Mouse (Mus musculus) MEL (cell line): ENCODE data around the gene Otp. TPM values are rescaled to one million over a fixed set of nuclear protein-coding genes. Genes with fewer than 3 reads are reported as not detected.
A peak's percentile ranks its signal among the peaks of the same experiment; 100 is the strongest.

Source experiments
- DNase-seq: peaks from one replicate; pipeline ENCODE4 v3.0.0; 2011; ENCODE audit warnings: low read depth, low spot score
- H3K27ac ChIP-seq: 2 replicates; pipeline ENCODE4 v1.5.1; 2012; ENCODE audit warnings: low read depth, mild to moderate bottlenecking, control low read depth, low read length, moderate library complexity; ENCODE audit not compliant: control insufficient read depth
- H3K27me3 ChIP-seq, 2 experiments: fragments of 150-350 bp in 1 of 2; sonication (generic) in 1 of 2; 2 replicates each; pipeline ENCODE4 v1.6.1; 2012; ENCODE audit warnings: low read length in 2 of 2, mild to moderate bottlenecking in 2 of 2, improper control_type of control experiment in 1 of 2, moderate library complexity in 1 of 2; ENCODE audit not compliant: insufficient read depth in 2 of 2, control insufficient read depth in 1 of 2
- H3K36me3 ChIP-seq, 2 experiments: 2 replicates each; pipeline ENCODE4 v1.6.1; 2012 to 2014; ENCODE audit warnings: low read length in 2 of 2, improper control_type of control experiment in 1 of 2, inconsistent platforms in 1 of 2, mild to moderate bottlenecking in 1 of 2; ENCODE audit not compliant: insufficient read depth in 2 of 2, control insufficient read depth in 1 of 2
- H3K4me1 ChIP-seq, 2 experiments: fragments of 150-350 bp in 1 of 2; sonication (generic) in 1 of 2; 2 replicates each; pipeline ENCODE4 v1.6.1; 2012; ENCODE audit warnings: low read length in 2 of 2, improper control_type of control experiment in 1 of 2, mild to moderate bottlenecking in 1 of 2; ENCODE audit not compliant: insufficient read depth in 2 of 2, control insufficient read depth in 1 of 2
- H3K4me3 ChIP-seq, 2 experiments: fragments of 150-350 bp in 1 of 2; sonication (generic) in 1 of 2; 2 replicates each; pipeline ENCODE4 v1.5.1; 2012; ENCODE audit warnings: low read depth in 2 of 2, low read length in 2 of 2, mild to moderate bottlenecking in 2 of 2, moderate library complexity in 2 of 2, control low read depth in 1 of 2, improper control_type of control experiment in 1 of 2; ENCODE audit not compliant: control insufficient read depth in 1 of 2, insufficient read depth in 1 of 2
- H3K79me2 ChIP-seq: 2 replicates; pipeline ENCODE4 v1.6.1; 2012; ENCODE audit warnings: mild to moderate bottlenecking, low read length, moderate library complexity; ENCODE audit not compliant: control insufficient read depth, poor library complexity, insufficient read depth
- H3K9ac ChIP-seq: 2 replicates; pipeline ENCODE4 v1.6.1; 2012; ENCODE audit warnings: low read depth, mild to moderate bottlenecking, control low read depth, low read length, moderate library complexity; ENCODE audit not compliant: control insufficient read depth, poor library complexity, severe bottlenecking
- H3K9me3 ChIP-seq: fragments of 150-350 bp; sonication (generic); replicated peaks from 2 replicates; pipeline ENCODE4 v1.6.1; 2012; ENCODE audit warnings: mild to moderate bottlenecking, low read length, improper control_type of control experiment, moderate library complexity; ENCODE audit not compliant: insufficient read depth
- BHLHE40 ChIP-seq: IDR thresholded peaks from 2 replicates; pipeline ENCODE4 v1.6.1; 2012; ENCODE audit warnings: low read depth, mild to moderate bottlenecking, inconsistent platforms, low read length, improper control_type of control experiment, borderline replicate concordance
- CHD1 ChIP-seq: IDR thresholded peaks from 2 replicates; pipeline ENCODE4 v1.6.1; 2012; ENCODE audit warnings: low read depth, mild to moderate bottlenecking, inconsistent platforms, low read length, improper control_type of control experiment
- CTCF ChIP-seq, 3 experiments: IDR thresholded peaks in 2 of 3; conservative IDR thresholded peaks in 1 of 3; 2 replicates each; pipeline ENCODE4 v1.5.1; 2011 to 2012; ENCODE audit warnings: low read length in 3 of 3, low read depth in 2 of 3, mild to moderate bottlenecking in 2 of 3, improper control_type of control experiment in 1 of 3, inconsistent platforms in 1 of 3, mixed read lengths in 1 of 3, moderate library complexity in 1 of 3; ENCODE audit not compliant: control insufficient read depth in 1 of 3, insufficient read depth in 1 of 3, poor library complexity in 1 of 3, severe bottlenecking in 1 of 3
- E2F4 ChIP-seq: IDR thresholded peaks from 2 replicates; pipeline ENCODE4 v1.6.1; 2011; ENCODE audit warnings: low read depth, low read length, improper control_type of control experiment, borderline replicate concordance
- ETS1 ChIP-seq: IDR thresholded peaks from 2 replicates; pipeline ENCODE4 v1.6.1; 2012; ENCODE audit warnings: low read depth, mild to moderate bottlenecking, inconsistent platforms, low read length, improper control_type of control experiment, moderate library complexity
- HCFC1 ChIP-seq: IDR thresholded peaks from 2 replicates; pipeline ENCODE4 v1.6.1; 2012; ENCODE audit warnings: low read depth, mild to moderate bottlenecking, inconsistent platforms, low read length, improper control_type of control experiment, moderate library complexity
- KAT2A ChIP-seq: conservative IDR thresholded peaks from 2 replicates; pipeline ENCODE4 v1.6.1; 2012; ENCODE audit warnings: low read depth, low read length, improper control_type of control experiment, inconsistent platforms
- MAX ChIP-seq: IDR thresholded peaks from 2 replicates; pipeline ENCODE4 v1.6.1; 2011; ENCODE audit warnings: low read length, improper control_type of control experiment
- MAZ ChIP-seq: IDR thresholded peaks from 2 replicates; pipeline ENCODE4 v1.6.1; 2012; ENCODE audit warnings: low read depth, mild to moderate bottlenecking, inconsistent platforms, low read length, improper control_type of control experiment
- MXI1 ChIP-seq: IDR thresholded peaks from 2 replicates; pipeline ENCODE4 v1.6.1; 2011; ENCODE audit warnings: mild to moderate bottlenecking, low read depth, low read length, improper control_type of control experiment
- MYB ChIP-seq: IDR thresholded peaks from 2 replicates; pipeline ENCODE4 v1.6.1; 2011; ENCODE audit warnings: mild to moderate bottlenecking, low read depth, low read length, improper control_type of control experiment
- MYC ChIP-seq: IDR thresholded peaks from 2 replicates; pipeline ENCODE4 v1.6.1; 2011; ENCODE audit warnings: low read depth, mild to moderate bottlenecking, low read length, improper control_type of control experiment, moderate library complexity
- NELFE ChIP-seq: IDR thresholded peaks from 2 replicates; pipeline ENCODE4 v1.6.1; 2011; ENCODE audit warnings: low read depth, low read length, improper control_type of control experiment
- NRF1 ChIP-seq: IDR thresholded peaks from 2 replicates; pipeline ENCODE4 v1.6.1; 2014; ENCODE audit warnings: low read depth, mild to moderate bottlenecking, inconsistent platforms, low read length, improper control_type of control experiment, moderate library complexity; ENCODE audit not compliant: poor library complexity, insufficient read depth, severe bottlenecking
- POLR2A ChIP-seq, 2 experiments: IDR thresholded peaks; 2 replicates each; pipeline ENCODE4 v1.6.1; 2011 to 2012; ENCODE audit warnings: low read length in 2 of 2, mild to moderate bottlenecking in 2 of 2, control low read depth in 1 of 2, improper control_type of control experiment in 1 of 2, low read depth in 1 of 2, moderate library complexity in 1 of 2; ENCODE audit not compliant: control insufficient read depth in 1 of 2, insufficient read depth in 1 of 2, poor library complexity in 1 of 2
- POLR2AphosphoS5 ChIP-seq: IDR thresholded peaks from 2 replicates; pipeline ENCODE4 v1.6.1; 2012; ENCODE audit warnings: low read depth, borderline replicate concordance, mild to moderate bottlenecking, inconsistent platforms, low read length, moderate library complexity, mixed read lengths
- RAD21 ChIP-seq: IDR thresholded peaks from 2 replicates; pipeline ENCODE4 v1.6.1; 2011; ENCODE audit warnings: mild to moderate bottlenecking, low read depth, low read length, improper control_type of control experiment
- SIN3A ChIP-seq: IDR thresholded peaks from 2 replicates; pipeline ENCODE4 v1.6.1; 2012; ENCODE audit warnings: low read length, improper control_type of control experiment, inconsistent platforms
- SMC3 ChIP-seq: IDR thresholded peaks from 2 replicates; pipeline ENCODE4 v1.6.1; 2011; ENCODE audit warnings: low read depth, low read length, improper control_type of control experiment
- TCF12 ChIP-seq: IDR thresholded peaks from 2 replicates; pipeline ENCODE4 v1.6.1; 2014; ENCODE audit warnings: low read depth, mild to moderate bottlenecking, inconsistent platforms, low read length, improper control_type of control experiment, moderate library complexity
- UBTF ChIP-seq: IDR thresholded peaks from 2 replicates; pipeline ENCODE4 v1.6.1; 2012; ENCODE audit warnings: low read depth, mild to moderate bottlenecking, inconsistent platforms, low read length, improper control_type of control experiment, moderate library complexity, borderline replicate concordance; ENCODE audit not compliant: insufficient read depth
- USF1 ChIP-seq: IDR thresholded peaks from 2 replicates; pipeline ENCODE4 v1.6.1; 2014; ENCODE audit warnings: low read depth, mild to moderate bottlenecking, inconsistent platforms, low read length, improper control_type of control experiment, moderate library complexity
- ZC3H11A ChIP-seq: IDR thresholded peaks from 2 replicates; pipeline ENCODE4 v1.6.1; 2012; ENCODE audit warnings: low read depth, mild to moderate bottlenecking, inconsistent platforms, low read length, improper control_type of control experiment
- ZMIZ1 ChIP-seq: IDR thresholded peaks from 2 replicates; pipeline ENCODE4 v1.6.1; 2012; ENCODE audit warnings: low read depth, mild to moderate bottlenecking, inconsistent platforms, low read length, improper control_type of control experiment, moderate library complexity
- polyA plus RNA-seq, 2 experiments: library from polyadenylated mRNA; stranded (reverse) in 1 of 2; unstranded in 1 of 2; fragments of >175 nt in 1 of 2; fragments of >200 nt in 1 of 2; gene quantifications; 2 replicates each; pipeline versions ENCODE4 v1.2.1 to v1.2.4; 2012; ENCODE audit warnings: low replicate concordance in 2 of 2, low read depth in 1 of 2; ENCODE audit not compliant: insufficient read length in 2 of 2, insufficient read depth in 1 of 2, missing spikeins in 1 of 2
- total RNA-seq: library from RNA; depleted of rRNA; stranded (reverse); fragments of 300-350 nt; gene quantifications from 2 replicates; pipeline ENCODE4 v1.2.3, GENCODE M21; 2012

Otp gene
- total and polyA plus RNA-seq, 3 experiments = not detected

DNA sequence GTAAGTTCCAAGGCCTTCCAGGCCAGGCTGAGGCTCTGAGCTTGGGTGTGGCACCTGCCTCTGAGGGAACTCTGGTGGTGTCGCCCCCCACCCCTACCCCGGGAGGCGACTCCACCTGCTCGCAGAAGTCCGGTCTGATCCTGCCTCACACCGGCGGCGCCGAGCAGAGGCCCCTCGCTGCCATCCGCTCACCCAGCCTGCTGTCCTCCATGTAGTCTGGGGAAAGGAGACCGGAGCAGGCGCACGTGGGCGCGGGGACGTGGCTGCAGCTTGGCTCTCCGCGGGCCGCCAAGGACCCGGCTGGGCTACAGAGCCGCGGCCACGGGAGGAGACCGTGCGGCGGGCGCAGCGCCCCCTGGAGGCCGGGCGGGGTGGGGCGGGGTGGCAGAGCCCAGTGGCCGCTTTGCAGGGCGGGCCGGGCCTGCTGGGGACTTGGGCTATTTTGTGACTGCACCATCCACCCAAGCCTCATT, 6.9 kb upstream of the Otp start:
- Histone ChIP-seq H3K36me3 (peaks cover 0 to 19% of the 10 kb centered on the region in 2 experiments; a peak in 2 of 4 replicates), H3K4me3 (peak overlapping the region; percentile 98 to 100), H3K9me3 (no peaks in the 10 kb centered on the region), H3K27ac (peak overlapping the region; percentile 71), H3K9ac (peak overlapping the region; percentile 100), H3K4me1 (peaks cover under 1 to 29% of the 10 kb centered on the region in 2 experiments; a peak in 3 of 4 replicates), H3K27me3 (no peaks in the 10 kb centered on the region), H3K79me2 (peaks cover 19% of the 10 kb centered on the region)
- TF ChIP-seq SMC3 (peak; percentile 38), ZC3H11A (0 out of 2 replicates have a peak, but pooled peaks have one; percentile 12), SIN3A (no peak), RAD21 (peak; percentile 10), MAX (peak; percentile 79), MYC (peak; percentile 80; the same call in 1 of the 2 replicates), ZMIZ1 (0 out of 2 replicates have a peak, but pooled peaks have one; percentile 65), NRF1 (peak; percentile 42; the same call in 1 of the 2 replicates), UBTF (peak; percentile 92; the same call in 1 of the 2 replicates), CTCF (IDR thresholded peaks at IDR 0.05 in 2 of 3, conservative IDR thresholded peaks at IDR 0.05 in 1 of 3; ENCODE audit: control insufficient read depth in 1 of 3, insufficient read depth in 1 of 3, low read depth in 2 of 3, low read length in 3 of 3, poor library complexity in 1 of 3, severe bottlenecking in 1 of 3) (peak in 2 of 3 experiments; percentile 68 to 95; a peak in 5 of 6 replicates), USF1 (no peak), CHD1 (0 out of 2 replicates have a peak, but pooled peaks have one; percentile 66), POLR2A (IDR thresholded peaks at IDR 0.05; ENCODE audit: control insufficient read depth in 1 of 2, insufficient read depth in 1 of 2, low read depth in 1 of 2, low read length in 2 of 2, poor library complexity in 1 of 2) (peak; percentile 79), NELFE (peak; percentile 81), MAZ (peak; percentile 40; the same call in 1 of the 2 replicates), TCF12 (0 out of 2 replicates have a peak, but pooled peaks have one; percentile 43), HCFC1 (peak; percentile 39), MXI1 (peak; percentile 92), BHLHE40 (no peak), E2F4 (no peak)
- DNase-seq = peak; percentile 85

DNA sequence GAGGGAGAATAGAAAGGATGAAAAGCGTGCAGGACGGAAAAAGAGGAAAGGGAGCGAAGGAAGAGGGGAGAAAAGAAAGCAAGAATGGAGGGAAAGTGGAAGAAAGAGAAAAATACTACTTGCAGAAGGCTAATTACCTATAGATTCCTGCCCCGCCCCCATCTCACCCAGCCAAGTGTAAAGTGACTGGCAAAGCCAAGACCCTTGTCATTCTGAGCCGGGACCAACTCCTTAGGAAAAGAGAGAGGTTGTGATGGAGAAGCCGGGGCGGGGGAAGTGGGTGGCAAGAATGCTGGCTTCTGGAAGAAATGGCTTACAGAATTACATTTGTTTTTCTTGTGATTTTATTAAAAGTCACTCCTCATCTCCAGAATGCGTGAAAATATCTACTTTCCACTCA, 5.9 kb upstream of the Otp start:
- Histone ChIP-seq H3K9ac (peak overlapping the region; percentile 69), H3K9me3 (no peaks in the 10 kb centered on the region), H3K27ac (no peak overlapping the region), H3K4me3 (peak overlapping the region; percentile 65 to 94), H3K4me1 (peaks cover 0 to 22% of the 10 kb centered on the region in 2 experiments; a peak in 3 of 4 replicates), H3K79me2 (peaks cover 19% of the 10 kb centered on the region), H3K36me3 (peaks cover 0 to 17% of the 10 kb centered on the region in 2 experiments; a peak in 2 of 4 replicates), H3K27me3 (no peaks in the 10 kb centered on the region)
- TF ChIP-seq CHD1 = no peak
- TF ChIP-seq E2F4 = no peak
- TF ChIP-seq CTCF (IDR thresholded peaks at IDR 0.05 in 2 of 3, conservative IDR thresholded peaks at IDR 0.05 in 1 of 3; ENCODE audit: control insufficient read depth in 1 of 3, insufficient read depth in 1 of 3, low read depth in 2 of 3, low read length in 3 of 3, poor library complexity in 1 of 3, severe bottlenecking in 1 of 3) = no peak
- TF ChIP-seq UBTF = no peak
- no peak for TF ChIP-seq MYB
- TF ChIP-seq HCFC1 = no peak
- TF ChIP-seq POLR2AphosphoS5 = no peak
- no peak for TF ChIP-seq USF1
- no peak for TF ChIP-seq ETS1
- no peak for TF ChIP-seq KAT2A
- no peak for DNase-seq
